Mouse (Mus musculus) frontal cortex, postnatal 25 days (tissue): ENCODE data around the gene Rnaseh2b.

Experiments used
- DNase-seq, 2 experiments: peaks; one replicate each; pipeline ENCODE4 v3.0.0; 2022; ENCODE audit warnings: low spot score in 2 of 2

Rnaseh2b gene

DNA sequence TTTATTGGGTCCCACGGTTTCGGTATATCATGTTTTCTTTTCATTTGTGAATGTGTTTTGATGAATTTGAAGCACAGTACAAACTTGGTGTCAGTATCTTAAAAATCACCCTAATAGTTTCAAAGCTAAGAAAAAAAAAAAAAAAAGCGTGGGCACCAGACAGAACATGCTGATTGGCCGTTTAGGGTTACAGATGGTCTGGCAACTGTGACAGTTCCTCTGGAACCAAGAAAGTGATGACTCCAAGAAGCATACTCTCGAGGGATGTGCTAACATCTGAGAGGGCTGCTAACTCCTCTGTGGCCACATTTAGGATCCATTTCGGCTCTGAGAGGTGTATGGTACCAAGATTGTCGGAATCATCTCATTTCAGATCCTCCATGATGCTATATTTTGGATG lies 62.8 kb downstream of the Rnaseh2b start:
- DNase-seq: no peak

DNA sequence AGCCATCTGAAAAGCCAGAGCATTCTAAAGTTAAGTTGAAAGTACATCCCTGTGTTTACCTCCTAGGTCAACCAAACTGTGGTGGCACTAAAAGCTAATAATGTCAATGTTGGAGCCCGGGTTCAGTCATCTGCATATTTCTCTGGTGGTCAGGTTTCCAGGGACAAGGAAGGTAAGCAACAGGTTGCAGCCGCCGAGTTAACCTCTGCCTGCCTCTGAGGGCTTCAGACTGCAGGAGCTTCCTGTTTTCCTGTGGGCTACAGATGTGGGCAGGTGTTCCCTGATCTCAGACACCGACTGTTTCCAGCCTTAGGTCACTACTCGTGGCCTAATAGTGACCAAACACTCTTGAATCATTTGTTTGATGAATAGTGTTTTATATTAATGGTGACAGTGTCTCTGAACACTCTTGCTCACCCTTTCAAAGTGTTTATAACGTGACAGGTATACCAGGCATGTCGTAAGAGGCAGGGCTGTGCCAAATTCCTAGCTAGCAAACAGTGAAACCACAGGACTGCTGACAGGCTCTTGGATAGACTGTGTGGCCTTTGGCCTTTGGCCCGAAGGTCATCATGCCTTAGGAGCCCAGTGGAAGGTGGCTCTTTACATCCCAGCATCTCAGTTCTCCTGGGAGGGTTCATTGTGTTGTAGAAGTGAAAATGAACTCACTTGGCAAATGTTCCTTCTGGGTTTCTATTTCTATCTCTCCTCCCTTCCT lies 69.0 kb downstream of the Rnaseh2b start:
- DNase-seq: no peak

DNA sequence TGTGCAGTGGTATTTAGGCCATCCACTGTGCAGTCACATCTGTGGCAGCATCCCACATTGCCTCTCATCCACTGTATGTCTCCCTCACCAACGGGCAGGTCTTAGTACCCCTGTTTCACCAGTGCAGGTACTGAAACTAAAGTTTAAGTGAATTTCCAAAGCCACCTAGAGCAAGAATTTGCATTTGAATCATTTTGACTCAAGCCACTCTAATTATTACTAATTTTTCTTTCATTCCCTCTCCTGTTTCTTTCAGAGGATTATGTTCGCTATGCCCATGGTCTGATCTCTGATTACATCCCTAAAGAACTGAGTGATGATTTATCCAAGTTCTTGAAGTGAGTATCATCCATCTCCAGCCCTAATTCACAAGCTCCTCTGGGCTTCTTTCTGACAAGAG lies 71.4 kb downstream of the Rnaseh2b start:
- DNase-seq: no peak

- no peak for DNase-seq
These were observed 78.4 kb downstream of the Rnaseh2b start for GRCm38 (mm10) chr14:62370819-62371218.

DNA sequence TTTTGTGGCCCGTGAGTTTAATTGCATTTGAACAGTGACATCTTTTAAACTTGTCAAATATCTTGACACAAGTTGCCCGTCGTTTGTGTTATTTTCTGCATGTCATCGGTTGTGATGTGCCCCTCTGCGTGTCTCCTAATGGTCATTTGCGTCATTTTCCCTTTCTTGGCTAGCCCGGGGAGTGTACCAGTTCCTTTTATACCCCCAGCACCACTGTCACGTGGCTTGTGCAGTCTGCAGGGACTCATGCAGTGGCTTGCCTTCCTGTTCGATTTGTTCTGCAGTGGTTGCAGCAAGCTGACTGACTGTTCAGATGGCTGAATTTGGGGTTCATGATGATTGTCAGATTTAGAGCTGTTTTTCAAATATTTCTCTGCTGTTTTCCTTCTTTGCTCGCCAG lies 81.6 kb downstream of the Rnaseh2b start:
- DNase-seq: no peak

GRCm38 (mm10) chr14:62375694-62376093 lies 83.3 kb downstream of the Rnaseh2b start:
- no peak for DNase-seq

GRCm38 (mm10) chr14:62376115-62376514 lies 83.7 kb downstream of the Rnaseh2b start:
- no peak for DNase-seq

DNA sequence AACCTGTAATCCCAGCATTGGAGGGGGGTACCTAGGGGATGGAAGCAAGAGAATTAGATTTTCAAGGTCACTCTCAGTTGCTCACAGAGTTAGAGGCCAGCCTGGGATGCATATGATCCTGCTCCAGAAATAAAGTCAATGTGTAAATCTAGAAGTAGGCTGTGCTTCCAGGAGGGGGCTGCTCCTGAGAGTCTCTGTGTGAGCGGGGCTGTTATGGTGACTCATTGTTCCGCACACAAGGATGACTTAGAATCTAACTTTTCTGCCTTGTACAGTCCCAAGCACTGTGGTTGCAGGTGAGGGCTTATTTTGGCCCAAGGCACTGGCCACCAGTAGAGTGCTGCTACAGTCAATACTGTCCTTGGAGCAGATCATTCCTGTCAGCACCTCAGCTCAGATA lies 87.0 kb downstream of the Rnaseh2b start:
- DNase-seq: no peak

DNA sequence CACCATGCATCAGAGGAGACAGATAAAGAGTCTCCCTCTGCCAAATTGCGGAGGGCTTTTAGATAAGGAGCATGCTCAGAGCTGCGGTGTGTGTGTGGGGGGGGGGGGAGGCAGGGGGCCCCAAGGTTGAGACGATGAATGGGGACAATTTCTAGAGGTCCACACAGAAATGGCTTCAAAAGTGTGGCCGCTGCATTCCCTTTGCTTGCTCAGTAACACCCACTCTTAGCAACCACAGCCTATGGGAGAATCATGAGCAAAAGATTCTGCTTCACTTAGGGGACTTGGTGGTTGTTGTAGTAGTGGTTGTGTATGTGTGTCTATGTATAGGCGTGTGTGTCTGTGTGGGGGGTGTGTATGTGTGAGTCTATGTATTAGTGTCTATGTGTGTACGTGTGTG lies 88.2 kb downstream of the Rnaseh2b start:
- no peak for DNase-seq

DNA sequence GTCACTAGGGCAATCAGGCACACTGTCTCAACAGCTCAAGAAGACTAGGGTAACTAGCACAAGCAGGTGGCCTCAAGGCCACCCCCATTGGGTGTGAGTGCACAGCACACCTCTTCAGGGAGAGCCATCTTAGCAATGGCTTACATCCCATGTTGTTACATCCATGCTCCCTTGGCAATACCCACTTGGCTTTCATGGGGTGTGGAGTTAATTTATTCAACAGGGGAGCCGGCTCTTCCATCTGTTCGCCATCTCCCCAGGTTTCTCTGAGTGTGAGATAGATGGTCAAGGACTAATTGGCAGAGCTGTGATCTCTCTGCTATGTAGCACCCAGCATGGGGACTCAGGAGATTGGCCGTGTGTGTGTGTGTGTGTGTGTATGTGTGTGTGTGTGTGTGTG lies 90.7 kb downstream of the Rnaseh2b start:
- DNase-seq: no peak

GRCm38 (mm10) chr14:62383786-62384299 lies 91.5 kb downstream of the Rnaseh2b start:
- no peak for DNase-seq

DNA sequence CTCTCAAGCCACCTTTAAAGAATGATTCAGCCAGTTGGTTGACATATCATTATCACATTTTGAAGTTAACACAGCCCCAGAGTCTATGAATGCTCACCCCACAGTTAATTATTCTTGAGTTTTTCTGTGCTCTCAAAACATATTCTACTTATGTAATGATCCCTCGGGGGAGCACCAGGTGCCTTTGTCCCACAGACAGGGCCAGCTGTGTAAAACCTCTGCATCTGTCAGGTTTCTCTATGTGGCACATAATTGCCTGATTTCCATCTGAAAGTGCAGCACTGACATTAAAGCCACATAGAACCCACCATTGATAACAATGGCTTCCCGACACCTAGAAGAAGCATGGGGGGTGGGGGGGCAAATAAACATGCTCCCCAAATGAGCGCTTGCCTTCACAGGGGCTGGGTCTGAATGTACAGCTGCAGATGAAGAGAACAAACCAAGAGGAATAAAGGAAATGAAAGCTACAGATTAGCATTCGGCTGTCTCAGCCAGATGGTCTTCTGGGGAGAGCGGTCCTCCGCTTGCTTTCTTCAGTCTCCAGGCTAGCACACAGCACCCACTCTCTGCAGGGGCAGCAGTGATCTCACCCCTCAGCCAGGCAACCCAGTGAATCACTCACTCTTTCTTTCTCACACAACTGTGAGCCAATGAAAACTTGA lies 96.8 kb downstream of the Rnaseh2b start:
- peak; percentile 15 to 24 for DNase-seq

GRCm38 (mm10) chr14:62389729-62390536 lies 97.5 kb downstream of the Rnaseh2b start:
- DNase-seq: no peak

- DNase-seq: no peak
These were observed 100.4 kb downstream of the Rnaseh2b start for GRCm38 (mm10) chr14:62392754-62393153.

DNA sequence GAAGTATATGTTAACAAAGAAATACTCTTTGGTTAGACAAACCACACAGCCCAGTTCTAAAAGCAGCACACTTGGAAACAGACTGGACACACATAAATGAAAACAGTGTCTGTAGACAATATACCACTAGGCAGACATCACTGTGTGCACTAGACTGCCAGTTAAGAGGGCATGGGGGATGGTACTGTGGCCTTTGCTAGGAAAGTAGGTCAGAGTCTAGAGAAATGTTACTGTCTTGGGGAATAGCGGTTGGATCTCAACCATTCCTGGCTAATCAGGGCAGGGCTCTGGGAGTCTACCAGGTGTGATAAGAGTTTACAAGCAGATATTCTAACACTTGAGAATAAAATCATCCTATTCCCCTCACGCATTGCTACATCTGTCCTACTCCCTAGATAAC lies 103.0 kb downstream of the Rnaseh2b start:
- DNase-seq: no peak

- no peak for DNase-seq
These were observed 123.8 kb downstream of the Rnaseh2b start for GRCm38 (mm10) chr14:62416007-62416741.

DNA sequence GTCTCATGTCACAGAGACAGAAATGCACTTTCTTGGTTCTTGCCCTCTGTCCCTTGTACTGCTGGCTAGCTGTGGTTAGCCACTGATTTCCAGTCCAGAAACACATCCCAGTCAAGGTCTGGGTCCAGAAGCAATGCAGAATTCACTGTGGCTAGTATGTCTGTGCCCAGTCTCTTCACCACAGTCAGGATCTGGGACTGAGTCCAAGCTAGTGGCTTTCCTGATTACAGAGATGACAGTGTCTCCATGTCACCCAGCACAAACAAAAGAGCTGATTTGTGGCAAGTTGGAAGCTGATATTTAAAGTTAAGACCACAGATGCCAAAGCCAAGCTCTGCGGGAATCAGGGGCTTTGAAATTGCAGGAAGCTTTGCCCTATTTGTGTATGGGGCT lies 124.3 kb downstream of the Rnaseh2b start:
- no peak for DNase-seq

GRCm38 (mm10) chr14:62417501-62417900 lies 125.1 kb downstream of the Rnaseh2b start:
- no peak for DNase-seq

GRCm38 (mm10) chr14:62422265-62422664 lies 129.9 kb downstream of the Rnaseh2b start:
- no peak for DNase-seq
